Mouse (Mus musculus): ENCODE data around the gene Ifit3b. TPM values are rescaled to one million over a fixed set of nuclear protein-coding genes. Genes with fewer than 3 reads are reported as not detected.

Ifit3b gene
- polyA plus RNA-seq (2014; fragmentation: Illumina TruSeq; extraction: RNeasy Lipid Tissue Mini Kit (QIAGEN cat#74804); ENCODE audit: insufficient read depth, low read depth, low replicate concordance), result 11.0 TPM

DNA sequence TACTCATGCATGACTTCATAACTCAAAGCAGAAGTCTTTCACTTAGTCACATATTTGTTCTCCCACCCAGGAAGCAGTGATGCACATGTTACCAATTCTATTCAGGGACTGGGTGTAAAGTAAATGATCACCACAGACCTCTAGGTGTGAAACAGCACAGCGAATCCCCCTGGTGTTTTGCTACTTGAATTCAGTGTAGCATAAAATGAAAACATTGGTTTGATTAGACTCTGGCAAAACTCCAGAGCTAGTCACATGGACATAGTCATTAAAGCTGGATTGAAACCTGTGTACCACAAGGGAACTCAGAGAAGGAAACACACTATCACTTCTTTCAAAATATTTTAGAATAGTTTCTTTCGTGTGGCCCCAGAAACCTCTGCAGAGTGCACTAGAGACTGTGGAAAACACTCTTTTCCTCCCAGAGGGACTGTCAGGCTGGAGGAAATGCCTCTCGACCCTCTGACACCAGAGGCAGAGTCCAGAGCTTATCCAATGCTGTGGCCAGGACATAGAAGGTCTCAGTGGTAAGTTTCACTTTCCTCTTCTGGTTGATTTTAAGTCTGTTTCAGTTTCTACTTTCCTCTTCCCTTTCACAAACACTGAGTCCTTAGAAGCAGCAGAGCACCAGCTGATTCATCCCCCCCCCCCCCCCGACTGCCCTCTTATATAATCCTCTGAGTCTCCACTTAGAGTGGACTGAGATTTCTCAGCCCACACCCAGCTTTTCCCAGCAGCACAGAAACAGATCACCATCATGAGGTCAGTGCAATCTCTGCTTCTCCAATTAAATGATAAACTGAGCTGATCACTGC lies at the start of gene Ifit3b:
Ifit3b (plus strand) TSS at position 734 of the 815 bp plus-strand sequence.

DNA sequence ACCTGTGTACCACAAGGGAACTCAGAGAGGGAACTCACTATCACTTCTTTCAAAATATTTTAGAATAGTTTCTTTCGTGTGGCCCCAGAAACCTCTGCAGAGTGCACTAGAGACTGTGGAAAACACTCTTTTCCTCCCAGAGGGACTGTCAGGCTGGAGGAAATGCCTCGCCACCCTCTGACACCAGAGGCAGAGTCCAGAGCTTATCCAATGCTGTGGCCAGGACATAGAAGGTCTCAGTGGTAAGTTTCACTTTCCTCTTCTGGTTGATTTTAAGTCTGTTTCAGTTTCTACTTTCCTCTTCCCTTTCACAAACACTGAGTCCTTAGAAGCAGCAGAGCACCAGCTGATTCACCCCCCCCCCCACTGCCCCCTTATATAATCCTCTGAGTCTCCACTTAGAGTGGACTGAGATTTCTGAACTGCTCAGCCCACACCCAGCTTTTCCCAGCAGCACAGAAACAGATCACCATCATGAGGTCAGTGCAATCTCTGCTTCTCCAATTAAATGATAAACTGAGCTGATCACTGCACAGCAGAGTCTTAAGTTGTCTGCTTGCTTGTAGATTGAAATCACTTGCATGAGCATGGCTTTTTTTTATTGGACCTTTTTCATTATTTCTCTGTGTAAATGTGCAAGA lies 24.5 kb upstream of the Ifit3b start, which contains the start of gene Ifit3:
Ifit3 (plus strand) TSS at position 406 of the 641 bp plus-strand sequence.

DNA sequence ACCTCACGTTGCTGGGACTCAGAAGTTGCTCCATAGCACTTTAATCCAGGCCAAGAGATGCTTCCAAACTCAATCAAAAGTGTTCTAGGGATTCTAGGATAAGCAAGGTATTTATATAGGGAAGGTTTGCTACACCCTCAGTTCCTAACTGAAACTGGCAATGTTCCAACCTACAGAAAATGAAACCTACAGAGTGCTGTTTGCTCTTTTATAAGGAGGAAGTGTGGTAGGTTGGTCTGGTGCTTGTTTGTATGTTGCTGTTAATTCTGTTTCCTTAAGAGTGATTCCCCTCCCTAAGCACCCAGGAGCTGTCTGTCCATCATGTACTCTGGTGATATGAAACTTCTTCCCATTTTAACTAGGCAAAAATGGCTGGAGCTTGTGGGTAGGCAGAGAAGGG lies 5.9 kb upstream of the Ifit3b start, which contains the start of gene Ifit1bl1:
Ifit1bl1 (minus strand) TSS at position 69 of the 400 bp plus-strand sequence.

DNA sequence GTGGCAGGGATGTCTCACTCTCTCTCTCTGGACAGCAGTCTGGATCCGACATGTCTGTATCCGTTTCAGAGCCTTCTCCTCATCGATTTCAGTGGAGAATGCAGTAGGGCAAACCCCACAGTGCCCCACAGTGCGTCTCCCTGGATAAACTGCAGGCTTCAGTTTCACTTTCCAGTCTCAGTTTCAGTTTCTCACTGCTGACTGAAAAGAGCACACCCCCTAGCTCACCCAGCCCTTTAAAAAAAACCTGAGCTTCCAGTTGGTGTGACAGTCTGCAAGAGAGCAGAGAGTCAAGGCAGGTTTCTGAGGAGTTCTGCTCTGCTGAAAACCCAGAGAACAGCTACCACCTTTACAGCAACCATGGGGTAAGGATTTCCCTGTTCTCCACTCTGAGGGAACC lies 32.9 kb downstream of the Ifit3b start, which contains the start of the genes Ifit1bl2 and Ifit1:
Ifit1bl2 (minus strand) TSS at position 121 of the 400 bp plus-strand sequence.
Ifit1 (plus strand) TSS at position 249 of the 400 bp plus-strand sequence.

Other genes with a start within 250 kb of the Ifit3b start
- gene Ch25h, start 132.8 kb upstream of the Ifit3b start, polyA plus RNA-seq (2014; fragmentation: Illumina TruSeq; extraction: RNeasy Lipid Tissue Mini Kit (QIAGEN cat#74804); ENCODE audit: insufficient read depth, low read depth, low replicate concordance), result 4.3 TPM
- gene Lipa, start 80.5 kb upstream of the Ifit3b start, polyA plus RNA-seq (2014; fragmentation: Illumina TruSeq; extraction: RNeasy Lipid Tissue Mini Kit (QIAGEN cat#74804); ENCODE audit: insufficient read depth, low read depth, low replicate concordance), result 31.0 TPM
- gene Ifit2, start 57.3 kb upstream of the Ifit3b start, polyA plus RNA-seq (2014; fragmentation: Illumina TruSeq; extraction: RNeasy Lipid Tissue Mini Kit (QIAGEN cat#74804); ENCODE audit: insufficient read depth, low read depth, low replicate concordance), result 8.0 TPM
- gene Ifit3, start 24.4 kb upstream of the Ifit3b start, polyA plus RNA-seq (2014; fragmentation: Illumina TruSeq; extraction: RNeasy Lipid Tissue Mini Kit (QIAGEN cat#74804); ENCODE audit: insufficient read depth, low read depth, low replicate concordance), result 43.9 TPM
- gene Ifit1bl1, start 6.0 kb upstream of the Ifit3b start, polyA plus RNA-seq (2014; fragmentation: Illumina TruSeq; extraction: RNeasy Lipid Tissue Mini Kit (QIAGEN cat#74804); ENCODE audit: insufficient read depth, low read depth, low replicate concordance), result 3.5 TPM
- 0.89 TPM for gene Ifit1bl2, start 32.8 kb downstream of the Ifit3b start, polyA plus RNA-seq (2014; fragmentation: Illumina TruSeq; extraction: RNeasy Lipid Tissue Mini Kit (QIAGEN cat#74804); ENCODE audit: insufficient read depth, low read depth, low replicate concordance)
- 9.5 TPM for gene Ifit1, start 32.9 kb downstream of the Ifit3b start, polyA plus RNA-seq (2014; fragmentation: Illumina TruSeq; extraction: RNeasy Lipid Tissue Mini Kit (QIAGEN cat#74804); ENCODE audit: insufficient read depth, low read depth, low replicate concordance)
- gene Slc16a12, start 139.3 kb downstream of the Ifit3b start, polyA plus RNA-seq (2014; fragmentation: Illumina TruSeq; extraction: RNeasy Lipid Tissue Mini Kit (QIAGEN cat#74804); ENCODE audit: insufficient read depth, low read depth, low replicate concordance), result 2.7 TPM

Measured in lung, adult 10 weeks (tissue).